Mouse (Mus musculus): ENCODE measurements around the gene Alk.

DNA sequence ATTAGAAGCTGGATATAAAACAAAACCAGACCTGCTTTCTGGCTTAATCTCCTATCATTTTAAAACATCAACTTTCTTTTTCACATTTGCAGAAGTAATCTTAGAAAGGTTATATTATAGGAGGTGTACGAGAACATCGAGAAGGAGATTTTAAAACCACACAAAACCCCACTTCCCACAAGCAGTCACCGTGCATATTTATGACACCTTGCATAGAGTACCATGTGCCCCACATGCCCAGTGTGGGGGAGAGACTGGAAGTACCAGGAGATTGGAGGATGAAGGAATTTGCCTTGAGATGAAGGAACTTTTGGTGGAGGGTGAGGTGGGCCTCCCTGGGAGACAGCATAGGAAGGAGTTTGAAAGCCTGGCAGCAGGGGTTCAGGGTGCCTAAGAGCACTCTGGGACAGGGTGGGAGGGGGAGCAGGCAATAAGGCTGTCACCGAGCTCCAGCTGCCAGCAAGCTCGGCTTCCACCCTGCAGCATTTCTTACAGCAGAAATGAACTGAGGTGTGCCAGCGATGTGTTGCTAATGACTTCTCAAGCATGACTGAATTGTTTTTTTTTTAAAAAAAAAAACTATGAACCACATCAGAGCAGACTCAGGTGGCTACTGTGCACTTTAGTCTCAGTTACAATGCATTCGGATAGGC is 459.4 kb downstream of the Alk start:
- no peak for TF ChIP-seq CTCF (IDR thresholded peaks at IDR 0.05; ENCODE audit: extremely low read depth, insufficient read depth, insufficient read length, insufficient replicate concordance)
- no peak for TF ChIP-seq POLR2A (IDR thresholded peaks at IDR 0.05; ENCODE audit: low read depth, low read length)
